Mouse (Mus musculus): ENCODE measurements around the gene Rhoh. TPM values are rescaled to one million over a fixed set of nuclear protein-coding genes. Genes with fewer than 3 reads are reported as not detected.

Rhoh gene
- total RNA-seq, 1 experiment = 0.27 TPM

DNA sequence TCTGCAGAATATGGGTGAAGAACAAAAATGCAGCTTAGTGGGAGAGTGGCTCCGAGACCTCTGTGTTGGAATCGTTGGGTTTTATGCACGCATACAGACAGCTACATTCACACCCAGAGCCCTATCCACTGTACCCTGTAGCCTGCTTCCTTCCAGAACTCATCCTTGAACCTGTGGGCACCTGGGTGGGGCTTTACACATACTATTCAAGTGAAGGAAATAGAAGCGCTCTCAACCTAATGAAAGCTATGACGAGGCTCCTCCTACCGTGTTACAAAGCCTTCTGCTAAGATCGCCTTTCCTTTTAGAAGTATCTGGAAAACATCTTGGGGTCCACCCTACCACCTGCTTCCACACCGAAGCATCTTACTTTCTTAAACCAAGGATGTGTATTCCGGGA lies 52.1 kb downstream of the Rhoh start:
- no peak overlapping the region for H3K4me3 ChIP-seq (ENCODE audit: insufficient read depth in 1 of 2, low read depth in 1 of 2, low read length in 2 of 2, poor library complexity in 1 of 2, severe bottlenecking in 1 of 2)
- in situ Hi-C loops (cut with MboI; ENCODE audit: low sequenced_read_pairs in 2 of 2, unreplicated experiment in 2 of 2) = no loop called here
- H3K27ac ChIP-seq (ENCODE audit: insufficient read depth, low read depth, low read length, poor library complexity, severe bottlenecking) = no peak overlapping the region
- no peaks in the 10 kb centered on the region for H3K9me3 ChIP-seq (ENCODE audit: control insufficient read depth, insufficient read depth, low read depth, low read length)
- H3K4me1 ChIP-seq (ENCODE audit: control insufficient read depth in 2 of 2, insufficient read depth in 2 of 2, low read length in 2 of 2, poor library complexity in 1 of 2) = peaks cover 0 to 11% of the 10 kb centered on the region in 2 experiments; a peak in 2 of 4 replicates
- DNase-seq (ENCODE audit: low read depth, low spot score) = no peak
- H3K36me3 ChIP-seq (ENCODE audit: control insufficient read depth, insufficient read depth, low read length, poor library complexity, severe bottlenecking) = no peaks in the 10 kb centered on the region
- TF ChIP-seq HCFC1 (IDR thresholded peaks at IDR 0.05; ENCODE audit: borderline replicate concordance, insufficient read depth, low read length) = no peak
- TF ChIP-seq CHD2 (IDR thresholded peaks at IDR 0.05; ENCODE audit: low read depth, low read length) = no peak
- no peak for TF ChIP-seq MAFK (IDR thresholded peaks at IDR 0.05; ENCODE audit: insufficient read depth, low read depth, low read length)
- no peak for TF ChIP-seq ZNF384 (IDR thresholded peaks at IDR 0.05; ENCODE audit: low read depth, low read length)
- TF ChIP-seq ZC3H11A (IDR thresholded peaks at IDR 0.05; ENCODE audit: borderline replicate concordance, low read depth, low read length) = no peak
- no peak overlapping the region for H3K9ac ChIP-seq (ENCODE audit: insufficient read depth, low read depth, low read length, poor library complexity, severe bottlenecking)

DNA sequence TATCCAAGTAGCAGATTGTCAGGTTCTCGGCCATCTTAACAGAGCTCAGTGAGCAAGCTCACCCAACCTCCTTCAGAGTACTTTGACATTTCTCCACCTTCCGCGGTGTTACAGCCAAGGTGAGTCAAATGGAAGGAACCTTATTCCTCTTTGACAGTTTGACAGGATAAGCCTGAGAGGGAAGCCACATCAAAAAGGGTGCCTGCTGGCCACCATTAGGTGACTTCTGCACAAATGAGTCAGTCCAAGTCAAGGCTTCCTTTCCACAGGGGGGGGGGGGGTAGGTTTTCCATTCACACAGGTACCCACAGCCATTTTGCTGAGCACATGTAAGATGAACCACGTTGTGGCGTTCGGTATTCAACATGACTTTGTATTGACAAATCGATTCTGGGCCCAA lies 53.3 kb downstream of the Rhoh start:
- no peak for TF ChIP-seq HCFC1 (IDR thresholded peaks at IDR 0.05; ENCODE audit: borderline replicate concordance, insufficient read depth, low read length)
- TF ChIP-seq ZNF384 (IDR thresholded peaks at IDR 0.05; ENCODE audit: low read depth, low read length) = no peak
- TF ChIP-seq MAFK (IDR thresholded peaks at IDR 0.05; ENCODE audit: insufficient read depth, low read depth, low read length) = no peak
- TF ChIP-seq CHD2 (IDR thresholded peaks at IDR 0.05; ENCODE audit: low read depth, low read length) = no peak
- TF ChIP-seq ZC3H11A (IDR thresholded peaks at IDR 0.05; ENCODE audit: borderline replicate concordance, low read depth, low read length) = no peak

DNA sequence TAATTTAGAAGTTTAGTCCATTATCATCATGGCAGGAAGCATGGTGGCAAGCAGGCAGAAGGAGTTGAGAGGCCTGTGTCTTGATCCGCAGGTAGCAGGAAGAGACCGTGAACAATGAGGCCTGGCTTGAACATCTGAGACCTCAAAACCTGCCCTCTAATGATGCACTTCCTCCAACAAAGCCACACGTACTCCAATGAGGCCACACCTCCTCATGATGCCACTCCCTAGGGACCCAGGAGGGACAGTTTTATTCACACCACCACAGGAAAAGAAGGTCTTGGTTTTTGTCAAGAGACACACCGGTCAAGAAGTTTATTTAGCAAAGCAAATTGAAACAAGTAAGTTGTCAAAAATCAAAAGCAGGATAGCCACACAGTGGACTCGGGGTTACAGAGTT lies 55.9 kb downstream of the Rhoh start:
- H3K27ac ChIP-seq (ENCODE audit: insufficient read depth, low read depth, low read length, poor library complexity, severe bottlenecking) = no peak overlapping the region
- DNase-seq (ENCODE audit: low read depth, low spot score) = no peak
- H3K4me3 ChIP-seq (ENCODE audit: insufficient read depth in 1 of 2, low read depth in 1 of 2, low read length in 2 of 2, poor library complexity in 1 of 2, severe bottlenecking in 1 of 2) = no peak overlapping the region
- H3K36me3 ChIP-seq (ENCODE audit: control insufficient read depth, insufficient read depth, low read length, poor library complexity, severe bottlenecking) = no peaks in the 10 kb centered on the region
- no peak overlapping the region for H3K9ac ChIP-seq (ENCODE audit: insufficient read depth, low read depth, low read length, poor library complexity, severe bottlenecking)
- peaks cover 0 to 6% of the 10 kb centered on the region in 2 experiments; a peak in 2 of 4 replicates for H3K4me1 ChIP-seq (ENCODE audit: control insufficient read depth in 2 of 2, insufficient read depth in 2 of 2, low read length in 2 of 2, poor library complexity in 1 of 2)
- TF ChIP-seq ZNF384 (IDR thresholded peaks at IDR 0.05; ENCODE audit: low read depth, low read length) = no peak
- TF ChIP-seq HCFC1 (IDR thresholded peaks at IDR 0.05; ENCODE audit: borderline replicate concordance, insufficient read depth, low read length) = no peak
- no peak for TF ChIP-seq CHD2 (IDR thresholded peaks at IDR 0.05; ENCODE audit: low read depth, low read length)
- TF ChIP-seq ZC3H11A (IDR thresholded peaks at IDR 0.05; ENCODE audit: borderline replicate concordance, low read depth, low read length) = no peak
- in situ Hi-C loops (cut with MboI; ENCODE audit: low sequenced_read_pairs in 2 of 2, unreplicated experiment in 2 of 2) = no loop called here
- H3K9me3 ChIP-seq (ENCODE audit: control insufficient read depth, insufficient read depth, low read depth, low read length) = no peaks in the 10 kb centered on the region

More for the DNA sequence above, 53.3 kb downstream of the Rhoh start:
- Histone ChIP-seq H3K4me3 (ENCODE audit: insufficient read depth in 1 of 2, low read depth in 1 of 2, low read length in 2 of 2, poor library complexity in 1 of 2, severe bottlenecking in 1 of 2) (no peak overlapping the region), H3K9me3 (ENCODE audit: control insufficient read depth, insufficient read depth, low read depth, low read length) (no peaks in the 10 kb centered on the region), H3K9ac (ENCODE audit: insufficient read depth, low read depth, low read length, poor library complexity, severe bottlenecking) (no peak overlapping the region), H3K4me1 (ENCODE audit: control insufficient read depth in 2 of 2, insufficient read depth in 2 of 2, low read length in 2 of 2, poor library complexity in 1 of 2) (peaks cover 0 to 13% of the 10 kb centered on the region in 2 experiments; a peak in 2 of 4 replicates), H3K27ac (ENCODE audit: insufficient read depth, low read depth, low read length, poor library complexity, severe bottlenecking) (no peak overlapping the region), H3K36me3 (ENCODE audit: control insufficient read depth, insufficient read depth, low read length, poor library complexity, severe bottlenecking) (no peaks in the 10 kb centered on the region)
- in situ Hi-C loops (cut with MboI; ENCODE audit: low sequenced_read_pairs in 2 of 2, unreplicated experiment in 2 of 2) = no loop called here
- DNase-seq (ENCODE audit: low read depth, low spot score) = no peak

DNA sequence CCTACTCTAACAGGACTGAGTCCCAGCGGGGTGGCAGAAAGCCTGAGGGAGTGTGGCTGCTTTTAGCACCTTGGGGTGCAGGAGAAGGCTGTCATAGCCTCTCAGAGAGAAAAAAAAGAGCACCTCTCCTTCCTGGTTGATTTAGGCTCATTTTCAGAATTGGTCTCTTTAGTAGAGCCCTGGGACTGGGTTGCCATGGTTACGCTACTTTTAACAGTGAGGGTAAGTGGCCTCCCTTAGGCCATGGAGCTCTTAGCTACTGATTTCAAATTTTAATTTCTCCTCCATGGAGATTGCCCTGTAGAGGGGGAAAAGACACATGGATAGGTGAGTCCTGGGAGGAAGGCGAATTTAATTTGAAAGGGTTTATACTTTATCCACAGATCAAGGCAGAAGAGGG lies 57.6 kb downstream of the Rhoh start:
- H3K4me1 ChIP-seq (ENCODE audit: control insufficient read depth in 2 of 2, insufficient read depth in 2 of 2, low read length in 2 of 2, poor library complexity in 1 of 2) = peaks cover 0 to 3% of the 10 kb centered on the region in 2 experiments; a peak in 1 of 4 replicates
- in situ Hi-C loops (cut with MboI; ENCODE audit: low sequenced_read_pairs in 2 of 2, unreplicated experiment in 2 of 2) = no loop called here
- no peak for TF ChIP-seq MAFK (IDR thresholded peaks at IDR 0.05; ENCODE audit: insufficient read depth, low read depth, low read length)
- no peak for TF ChIP-seq ZNF384 (IDR thresholded peaks at IDR 0.05; ENCODE audit: low read depth, low read length)
- TF ChIP-seq HCFC1 (IDR thresholded peaks at IDR 0.05; ENCODE audit: borderline replicate concordance, insufficient read depth, low read length) = no peak
- no peak for TF ChIP-seq ZC3H11A (IDR thresholded peaks at IDR 0.05; ENCODE audit: borderline replicate concordance, low read depth, low read length)
- TF ChIP-seq CHD2 (IDR thresholded peaks at IDR 0.05; ENCODE audit: low read depth, low read length) = no peak
- no peaks in the 10 kb centered on the region for H3K36me3 ChIP-seq (ENCODE audit: control insufficient read depth, insufficient read depth, low read length, poor library complexity, severe bottlenecking)
- no peaks in the 10 kb centered on the region for H3K9me3 ChIP-seq (ENCODE audit: control insufficient read depth, insufficient read depth, low read depth, low read length)
- no peak overlapping the region for H3K4me3 ChIP-seq (ENCODE audit: insufficient read depth in 1 of 2, low read depth in 1 of 2, low read length in 2 of 2, poor library complexity in 1 of 2, severe bottlenecking in 1 of 2)
- no peak overlapping the region for H3K9ac ChIP-seq (ENCODE audit: insufficient read depth, low read depth, low read length, poor library complexity, severe bottlenecking)
- H3K27ac ChIP-seq (ENCODE audit: insufficient read depth, low read depth, low read length, poor library complexity, severe bottlenecking) = no peak overlapping the region
- no peak for DNase-seq (ENCODE audit: low read depth, low spot score)

DNA sequence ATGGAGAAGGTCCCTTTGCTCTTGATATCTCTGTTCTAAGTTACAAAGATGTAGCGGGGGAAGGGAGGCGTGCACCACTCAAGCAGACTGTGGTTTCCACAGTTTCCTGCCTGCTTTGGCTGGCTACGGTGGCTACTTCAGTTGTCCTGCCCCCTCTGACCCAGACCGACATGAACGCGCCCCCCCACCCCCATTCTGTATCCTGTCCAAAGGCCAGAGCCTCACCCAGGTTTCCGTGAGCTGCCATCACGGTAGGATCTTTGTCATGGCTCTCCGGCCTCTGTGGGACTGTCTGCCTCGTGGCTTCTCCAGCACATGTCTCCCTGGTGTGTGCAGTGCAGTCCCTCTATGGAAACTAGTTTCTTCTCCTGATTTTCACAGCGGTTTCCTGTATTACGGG lies 58.3 kb downstream of the Rhoh start:
- in situ Hi-C loops (cut with MboI; ENCODE audit: low sequenced_read_pairs in 2 of 2, unreplicated experiment in 2 of 2) = no loop called here
- TF ChIP-seq CHD2 (IDR thresholded peaks at IDR 0.05; ENCODE audit: low read depth, low read length) (no peak), ZNF384 (IDR thresholded peaks at IDR 0.05; ENCODE audit: low read depth, low read length) (no peak), ZC3H11A (IDR thresholded peaks at IDR 0.05; ENCODE audit: borderline replicate concordance, low read depth, low read length) (no peak), HCFC1 (IDR thresholded peaks at IDR 0.05; ENCODE audit: borderline replicate concordance, insufficient read depth, low read length) (no peak), MAFK (IDR thresholded peaks at IDR 0.05; ENCODE audit: insufficient read depth, low read depth, low read length) (no peak)
- no peak overlapping the region for H3K27ac ChIP-seq (ENCODE audit: insufficient read depth, low read depth, low read length, poor library complexity, severe bottlenecking)
- no peaks in the 10 kb centered on the region for H3K9me3 ChIP-seq (ENCODE audit: control insufficient read depth, insufficient read depth, low read depth, low read length)
- peaks cover 0 to 3% of the 10 kb centered on the region in 2 experiments; a peak in 1 of 4 replicates for H3K4me1 ChIP-seq (ENCODE audit: control insufficient read depth in 2 of 2, insufficient read depth in 2 of 2, low read length in 2 of 2, poor library complexity in 1 of 2)
- H3K36me3 ChIP-seq (ENCODE audit: control insufficient read depth, insufficient read depth, low read length, poor library complexity, severe bottlenecking) = no peaks in the 10 kb centered on the region
- no peak overlapping the region for H3K4me3 ChIP-seq (ENCODE audit: insufficient read depth in 1 of 2, low read depth in 1 of 2, low read length in 2 of 2, poor library complexity in 1 of 2, severe bottlenecking in 1 of 2)
- H3K9ac ChIP-seq (ENCODE audit: insufficient read depth, low read depth, low read length, poor library complexity, severe bottlenecking) = no peak overlapping the region
- no peak for DNase-seq (ENCODE audit: low read depth, low spot score)
